In the genomic region with DNA sequence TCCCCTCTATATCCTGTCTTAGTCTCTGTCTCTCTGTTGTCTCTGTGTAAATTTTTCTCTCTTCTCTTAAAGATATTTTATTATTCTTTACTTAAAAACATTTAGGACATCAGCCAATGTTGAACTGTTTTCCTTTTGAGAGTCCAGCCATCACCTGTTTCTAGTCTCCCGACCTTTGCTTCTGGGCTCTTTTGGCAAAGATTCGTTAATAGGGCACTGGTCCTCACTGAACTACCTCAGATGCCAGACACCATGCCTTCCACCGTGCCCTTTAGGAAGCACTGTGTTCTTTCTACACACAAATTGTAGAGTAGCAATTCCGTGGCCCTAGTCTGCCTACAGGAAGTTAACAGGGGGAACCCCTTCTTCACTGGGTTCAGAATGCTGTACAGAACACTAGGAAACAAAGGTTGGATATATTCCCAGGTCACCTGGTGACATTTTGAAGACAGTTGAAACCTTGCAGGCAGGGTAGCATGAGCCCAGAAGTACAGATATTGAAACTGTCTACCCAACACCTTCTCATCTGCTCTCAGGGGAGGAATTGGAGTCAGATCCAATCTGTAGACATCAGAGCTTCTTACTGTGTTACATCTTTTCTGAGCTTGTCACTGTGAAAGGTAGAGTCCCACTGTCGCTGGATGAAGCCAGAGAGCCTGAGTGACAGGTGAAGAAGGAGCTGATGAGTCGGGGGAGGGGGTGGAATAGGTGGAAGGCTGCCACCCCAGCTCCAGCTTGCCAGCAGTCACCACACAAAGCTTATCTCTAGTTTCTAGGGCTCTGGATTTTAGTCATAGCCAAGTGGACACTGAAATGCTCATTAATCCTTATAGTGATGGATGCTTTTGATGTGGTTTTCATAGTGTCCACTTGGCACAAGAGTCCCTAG, we compare ENCODE assay signal across 27 mouse cellular contexts.
A peak's percentile ranks its signal among the peaks of the same experiment; 100 is the strongest.
DNase-seq lines count a peak whose midpoint lies in the region; ATAC-seq and TF ChIP-seq lines count a peak whose summit lies in the region.
"Had no signal": no experiment of that assay in that cellular context is flagged by ENCODE, and none has a peak within 500 bp of the region (broad histone marks: within the 10 kb centered on the region; RNA-seq: fewer than 3 reads in every experiment).

No protein-coding gene starts in this region.

- no peak overlapping the region for H3K4me3 ChIP-seq in kidney, adult 2 months (ENCODE audit: insufficient read depth, low read depth, low read length)
- no peak overlapping the region for H3K4me3 ChIP-seq in midbrain, embryonic 13.5 days (replicated peaks)
- H3K4me3 ChIP-seq: embryonic facial prominence, embryonic 12.5 days; forebrain, embryonic 15.5 days; gastrocnemius, adult 2 months; heart, adult 2 months; heart, embryonic 12.5 days; left cerebral cortex, adult 2 months; limb, embryonic 12.5 days; megakaryocyte, embryonic 14.5 days; midbrain, embryonic 12.5 days had no signal

- H3K9ac ChIP-seq in midbrain, embryonic 13.5 days (replicated peaks): no peak overlapping the region
- H3K9ac ChIP-seq: embryonic facial prominence, embryonic 12.5 days; forebrain, embryonic 15.5 days; heart, embryonic 12.5 days; limb, embryonic 12.5 days; midbrain, embryonic 12.5 days had no signal

- DNase-seq in kidney, adult 2 months: peak; percentile 69
- DNase-seq in kidney, postnatal 10 days: no peak
- peak; percentile 26 to 34 for DNase-seq in spleen, postnatal 36 days (ENCODE audit: low spot score in 2 of 2)
- DNase-seq in spleen, postnatal 10 days (ENCODE audit: low spot score in 2 of 2): no peak
- peak; percentile 18 for DNase-seq in brain, adult 2 months (ENCODE audit: low read depth, low spot score)
- DNase-seq in splenic B cell, adult 2 months (ENCODE audit: low read depth, low spot score): peak; percentile 26
- DNase-seq in urinary bladder, postnatal 14 days (ENCODE audit: low spot score): no peak
- DNase-seq: adrenal gland, postnatal 25 days; cerebellum, adult 18-20 months; cerebellum, postnatal 36 days; gastrocnemius, adult 2 months; gastrocnemius, postnatal 36 days; heart, adult 2 months; kidney, adult 11 months; lung, postnatal 36 days; thymus, postnatal 4 days had no signal

- no peaks in the 10 kb centered on the region for H3K9me3 ChIP-seq in midbrain, embryonic 13.5 days
- H3K9me3 ChIP-seq: embryonic facial prominence, embryonic 12.5 days; forebrain, embryonic 15.5 days; heart, embryonic 12.5 days; limb, embryonic 12.5 days; megakaryocyte, embryonic 14.5 days; midbrain, embryonic 12.5 days had no signal

- H3K36me3 ChIP-seq in kidney, adult 2 months (ENCODE audit: control insufficient read depth, insufficient read depth, low read length): no peaks in the 10 kb centered on the region
- no peaks in the 10 kb centered on the region for H3K36me3 ChIP-seq in splenic B cell, adult 2 months (ENCODE audit: control insufficient read depth, insufficient read depth, low read length, poor library complexity, severe bottlenecking)
- H3K36me3 ChIP-seq in midbrain, embryonic 13.5 days: no peaks in the 10 kb centered on the region
- H3K36me3 ChIP-seq: embryonic facial prominence, embryonic 12.5 days; forebrain, embryonic 15.5 days; heart, embryonic 12.5 days; limb, embryonic 12.5 days; midbrain, embryonic 12.5 days had no signal

- WGBS in kidney, adult 2 months: 50% methylated on average over 6 of the region's 6 CpGs
- 79% methylated on average over 6 of the region's 6 CpGs for WGBS in midbrain, embryonic 13.5 days

- H3K4me1 ChIP-seq in kidney, adult 2 months (ENCODE audit: control insufficient read depth, insufficient read depth, low read length): peaks cover 26% of the 10 kb centered on the region
- no peaks in the 10 kb centered on the region for H3K4me1 ChIP-seq in midbrain, embryonic 13.5 days (replicated peaks)
- H3K4me1 ChIP-seq: embryonic facial prominence, embryonic 12.5 days; forebrain, embryonic 15.5 days; midbrain, embryonic 12.5 days had no signal

- TF ChIP-seq POLR2A in kidney, adult 2 months (IDR thresholded peaks at IDR 0.05; ENCODE audit: low read depth, low read length): no peak

- no peak for ATAC-seq in midbrain, embryonic 13.5 days
- ATAC-seq: forebrain, embryonic 15.5 days; hindbrain, embryonic 16.5 days; Patski had no signal

- H3K4me2 ChIP-seq in midbrain, embryonic 13.5 days (replicated peaks): no peak overlapping the region
- H3K4me2 ChIP-seq: embryonic facial prominence, embryonic 12.5 days; forebrain, embryonic 15.5 days; heart, embryonic 12.5 days; limb, embryonic 12.5 days; liver, embryonic 11.5 days; midbrain, embryonic 12.5 days had no signal

- H3K27me3 ChIP-seq in kidney, adult 2 months (replicated peaks; ENCODE audit: control insufficient read depth, insufficient read depth, low read length): no peaks in the 10 kb centered on the region
- H3K27me3 ChIP-seq in splenic B cell, adult 2 months (ENCODE audit: control insufficient read depth, insufficient read depth, low read length, poor library complexity, severe bottlenecking): no peaks in the 10 kb centered on the region
- no peaks in the 10 kb centered on the region for H3K27me3 ChIP-seq in midbrain, embryonic 13.5 days
- H3K27me3 ChIP-seq: embryonic facial prominence, embryonic 12.5 days; forebrain, embryonic 15.5 days; heart, embryonic 12.5 days; Patski had no signal

- TF ChIP-seq CTCF in kidney, adult 2 months (conservative IDR thresholded peaks at IDR 0.05; ENCODE audit: insufficient read depth, insufficient read length, low read depth, low read length): no peak

- H3K27ac ChIP-seq in kidney, adult 2 months (ENCODE audit: insufficient read depth, low read depth, low read length): no peak overlapping the region
- H3K27ac ChIP-seq in midbrain, embryonic 13.5 days: no peak overlapping the region
- H3K27ac ChIP-seq: embryonic facial prominence, embryonic 12.5 days; forebrain, embryonic 15.5 days; heart, adult 2 months; left cerebral cortex, adult 2 months; limb, embryonic 12.5 days; midbrain, embryonic 12.5 days had no signal

Comparison
In these comparisons a context has a peak if more than half of its experiments do, and no peak if none do; other contexts are left out.
1. DNase-seq: peak in kidney, adult 2 months (single experiment), spleen, postnatal 36 days (2 of 2), brain, adult 2 months (single experiment) and splenic B cell, adult 2 months (single experiment); none in kidney, postnatal 10 days (single experiment), spleen, postnatal 10 days (0 of 2) and urinary bladder, postnatal 14 days (single experiment).